Mouse (Mus musculus): Measurements from ENCODE around the gene Catsperz.
A peak's percentile ranks its signal among the peaks of the same experiment; 100 is the strongest.

Gene Catsperz

DNA sequence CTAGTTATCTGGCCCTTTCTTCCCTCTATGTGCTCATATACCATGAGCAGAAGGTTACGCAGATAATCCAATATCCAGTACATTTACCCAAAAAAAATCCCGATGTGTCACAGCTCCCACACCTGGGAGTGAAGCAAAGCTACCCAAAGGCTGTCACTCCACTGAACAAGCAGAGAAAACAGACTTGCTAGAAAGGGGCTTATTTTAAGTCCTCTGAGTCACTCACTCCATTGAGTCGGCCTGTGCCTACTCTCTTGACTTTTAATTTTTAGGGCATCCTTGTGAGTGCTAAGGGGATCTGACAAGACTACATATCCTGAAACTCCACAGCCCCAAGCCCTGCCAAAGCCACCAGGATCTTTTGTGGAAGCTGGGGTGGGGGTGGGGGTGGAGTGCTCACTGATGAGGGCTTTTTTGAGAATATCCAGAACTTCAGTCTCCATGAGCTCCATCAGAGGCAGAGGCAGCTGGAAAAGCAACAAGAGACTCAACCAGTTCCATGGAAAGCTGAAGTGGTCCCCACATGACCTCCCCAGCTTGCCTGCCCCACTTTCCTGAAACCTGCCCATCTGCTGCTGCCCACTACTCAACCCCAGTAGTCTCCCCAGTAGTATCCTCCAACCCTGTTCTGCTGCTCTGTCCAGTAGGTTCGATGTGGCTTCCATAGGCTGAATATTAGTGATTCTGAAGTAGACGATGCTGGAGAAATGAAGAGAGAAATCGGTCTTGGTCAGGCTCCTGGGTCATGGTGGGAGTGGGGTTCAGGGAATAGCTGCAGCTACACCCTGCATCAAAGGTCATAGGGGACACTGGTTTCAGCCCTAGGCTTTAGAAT is 2.1 kb downstream of the Catsperz start:
- DNase-seq, result peak; percentile 47

DNA sequence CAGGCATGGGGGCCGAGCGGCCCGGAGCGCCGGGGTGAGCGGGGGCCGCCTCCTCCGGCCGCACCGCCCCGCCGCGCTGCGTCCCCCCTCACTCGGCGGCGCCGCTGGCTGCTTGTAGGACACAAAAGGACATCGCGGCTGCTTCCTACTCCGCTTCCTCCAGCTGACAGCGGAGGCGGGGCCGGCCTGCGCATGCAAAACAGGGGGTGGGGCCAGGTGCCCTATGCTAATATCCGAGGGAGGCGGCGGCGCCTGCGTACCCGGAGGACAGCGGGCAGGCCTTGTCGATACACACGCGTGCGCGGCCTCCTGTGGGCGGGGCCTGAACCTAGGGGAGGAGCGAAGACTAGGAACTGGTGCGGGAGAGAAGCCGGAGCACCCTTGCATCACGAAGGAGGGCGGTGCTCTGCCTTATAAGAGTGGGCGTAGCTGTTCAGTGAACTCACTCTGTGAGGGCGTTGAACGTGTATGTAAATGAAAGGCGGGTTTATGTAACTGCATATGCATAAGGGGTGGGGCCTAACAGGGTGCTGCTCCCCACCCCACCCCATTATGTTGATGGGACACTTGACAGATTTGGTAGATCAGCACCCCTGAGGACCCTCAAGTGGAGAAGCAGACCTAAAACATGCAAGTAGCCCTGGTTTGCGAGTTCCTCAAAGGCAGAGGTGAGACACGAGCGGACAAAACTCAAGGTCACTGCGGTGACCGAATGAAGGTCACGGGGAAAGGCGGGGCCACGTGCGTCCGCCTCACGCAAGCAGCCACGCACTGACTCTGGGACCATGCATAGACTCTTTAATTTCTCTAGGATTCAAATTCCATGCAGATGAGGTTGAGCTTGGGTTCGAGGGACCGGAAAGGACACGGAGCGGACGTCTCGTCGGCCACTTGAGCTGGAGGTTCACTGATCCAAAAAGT is 3.3 kb downstream of the Catsperz start, which contains the start of gene Esrra:
Esrra (minus strand) TSS at position 167 of the 921 bp plus-strand sequence.
- peak; percentile 100 for DNase-seq

DNA sequence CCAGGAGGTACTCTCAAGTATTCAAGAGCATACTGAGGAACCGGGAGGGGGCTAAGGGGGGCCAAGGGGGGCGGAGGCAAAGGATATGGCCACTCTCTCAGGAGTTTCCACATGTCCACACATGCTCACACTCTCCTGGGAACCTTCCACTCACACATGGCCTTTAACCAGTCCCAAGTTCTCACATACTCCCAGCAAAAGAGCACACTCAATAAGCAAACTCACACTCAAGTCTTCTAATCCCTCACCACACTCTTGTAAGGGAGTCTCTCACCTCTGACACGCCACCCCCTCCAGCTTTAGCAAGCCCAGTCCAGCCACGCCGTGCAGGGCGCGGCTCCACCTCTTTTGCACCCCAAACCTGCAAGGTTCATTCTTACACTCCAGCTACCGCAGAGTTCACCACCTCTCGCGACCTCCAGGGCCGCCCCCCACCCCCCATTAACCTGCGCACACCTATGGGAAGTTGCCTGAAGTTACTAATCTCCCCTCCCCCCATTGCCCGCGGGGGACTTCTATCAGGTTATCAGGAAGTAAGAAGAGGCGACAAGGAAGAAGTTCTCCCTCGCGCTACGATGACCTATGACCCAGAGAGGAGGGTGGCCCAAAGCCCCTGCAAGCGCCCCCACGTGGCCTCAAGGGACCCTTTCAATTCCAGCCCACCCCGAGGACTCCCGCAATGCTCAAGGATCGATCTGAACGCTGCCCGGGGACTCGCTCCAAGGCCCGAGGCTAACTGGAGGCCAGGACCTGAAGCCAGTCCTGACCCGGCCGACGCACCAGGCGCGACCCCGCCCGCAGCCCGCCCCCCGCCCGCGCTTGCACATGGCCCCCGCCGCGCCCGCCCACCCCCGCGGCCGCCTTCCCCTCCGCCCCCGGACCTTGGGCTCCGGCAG is 4.2 kb downstream of the Catsperz start:
- peak; percentile 87 for DNase-seq

- DNase-seq, result peak; percentile 82
These were observed 5.1 kb downstream of the Catsperz start for GRCm38 (mm10) chr19:6919876-6920740.

GRCm38 (mm10) chr19:6919431-6919830 is 5.7 kb downstream of the Catsperz start:
- DNase-seq, result peak; percentile 50

- peak; percentile 28 for DNase-seq
These were observed 6.9 kb downstream of the Catsperz start for GRCm38 (mm10) chr19:6918321-6918720.

DNA sequence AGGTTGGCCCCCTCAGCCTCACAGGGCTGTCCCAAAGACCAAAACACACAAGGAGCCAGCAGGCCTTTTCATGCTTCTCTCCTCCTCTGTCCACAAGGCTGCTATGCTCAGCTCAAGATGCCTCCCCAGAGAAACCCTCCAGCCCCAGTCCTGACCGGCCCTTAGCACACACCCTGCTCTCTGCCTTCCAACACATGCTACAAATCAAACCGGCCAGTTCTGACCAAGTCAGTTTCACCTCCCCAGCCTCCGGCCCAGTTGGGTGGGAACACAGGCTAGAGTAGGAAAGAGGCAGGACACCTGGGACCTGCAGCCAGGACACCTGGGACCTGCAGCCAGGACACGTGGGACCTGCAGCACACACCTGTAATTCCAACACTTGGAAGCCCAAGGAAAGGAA is 8.7 kb downstream of the Catsperz start:
- DNase-seq, result peak; percentile 26

DNA sequence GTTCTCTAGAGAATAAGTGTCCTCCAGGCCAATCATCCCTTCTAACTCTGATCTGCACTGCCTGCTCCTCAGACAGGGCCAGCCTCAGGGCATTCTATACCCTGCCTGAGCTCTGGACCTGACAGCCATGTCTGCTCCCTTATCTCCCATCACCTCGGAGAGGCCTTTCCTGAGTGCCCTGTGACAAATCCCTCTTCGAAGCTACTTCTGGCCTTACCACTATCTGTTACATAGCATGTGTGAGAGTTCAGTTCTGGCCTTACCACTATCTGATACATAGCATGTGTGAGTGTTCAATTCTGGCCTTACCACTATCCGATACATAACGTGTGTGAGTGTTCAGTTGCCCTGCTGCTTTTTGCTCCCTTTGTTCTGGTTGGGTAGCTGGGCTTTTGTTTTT is 9.9 kb downstream of the Catsperz start:
- peak; percentile 9 for DNase-seq

- DNase-seq, result peak; percentile 27
These were observed 10.6 kb downstream of the Catsperz start for GRCm38 (mm10) chr19:6914540-6914939.

- peak; percentile 45 for DNase-seq
These were observed 11.2 kb downstream of the Catsperz start for GRCm38 (mm10) chr19:6913991-6914390.

GRCm38 (mm10) chr19:6913036-6913435 is 12.1 kb downstream of the Catsperz start:
- peak; percentile 16 for DNase-seq

DNA sequence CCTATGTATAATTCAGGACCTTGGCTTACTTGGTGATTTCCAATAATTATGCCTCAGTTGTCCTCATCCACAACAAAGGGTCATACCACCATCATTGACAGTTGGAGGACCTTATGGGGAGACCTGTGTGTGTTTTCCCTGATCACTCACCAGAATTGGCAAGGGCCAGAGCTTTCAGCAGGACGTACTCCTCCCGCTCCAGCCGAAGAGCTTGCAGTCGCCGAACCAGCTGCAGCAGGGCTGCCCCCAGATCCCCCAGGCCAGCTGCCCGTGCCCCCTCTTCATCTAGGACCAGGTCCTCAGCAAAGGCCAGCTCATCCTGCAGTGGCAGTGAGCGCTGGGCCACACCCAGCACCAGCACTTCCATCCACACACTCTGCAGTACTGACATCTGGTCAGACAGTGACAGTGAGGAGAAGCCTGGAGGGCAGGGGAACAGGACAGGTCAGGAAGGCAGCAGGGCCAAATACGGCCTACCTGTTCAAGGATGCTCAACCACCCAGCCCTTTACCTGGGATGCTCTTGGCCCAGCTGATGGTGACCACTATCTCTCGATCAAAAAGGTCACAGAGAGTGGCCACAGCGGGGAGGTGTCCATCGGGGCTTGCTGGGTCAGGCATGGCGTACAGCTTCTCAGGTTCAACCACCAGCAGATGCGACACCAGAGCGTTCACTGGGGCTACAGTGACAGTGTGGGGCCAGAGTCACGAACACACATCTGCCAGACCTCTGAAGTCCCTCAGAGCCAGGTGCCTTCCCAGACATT is 12.8 kb downstream of the Catsperz start:
- DNase-seq, result peak; percentile 45

- DNase-seq, result peak; percentile 60
These were observed 13.8 kb downstream of the Catsperz start for GRCm38 (mm10) chr19:6911101-6912074.

- peak; percentile 79 for DNase-seq
These were observed 14.9 kb downstream of the Catsperz start for GRCm38 (mm10) chr19:6910306-6910705.

GRCm38 (mm10) chr19:6909507-6910289 is 15.5 kb downstream of the Catsperz start, which contains the start of the genes Trmt112 and Prdx5:
TSS of gene Trmt112 (plus strand) at chr19:6909698.
TSS of gene Prdx5 (minus strand) at chr19:6910106.
- peak; percentile 93 for DNase-seq

DNA sequence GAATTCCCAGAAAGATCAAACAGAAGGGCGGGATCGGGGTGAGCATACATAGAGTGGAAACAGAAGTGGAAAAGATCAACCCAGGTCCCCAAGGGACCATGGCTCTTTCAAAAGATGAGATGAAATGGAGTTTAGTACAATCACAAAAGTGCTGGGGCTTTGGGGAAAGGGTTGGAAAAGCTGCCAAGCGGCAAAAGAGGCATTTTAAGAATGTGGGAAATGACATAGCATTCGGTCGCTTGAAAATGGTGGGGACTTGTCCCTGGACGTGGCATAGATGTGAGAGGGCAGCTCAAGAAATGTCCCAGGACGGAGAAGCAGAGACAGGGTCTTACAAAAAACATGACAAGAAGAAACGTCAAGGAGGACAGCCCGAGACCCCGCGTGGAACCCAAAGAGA is 16.2 kb downstream of the Catsperz start:
- no peak for DNase-seq

GRCm38 (mm10) chr19:6907811-6908540 is 17.2 kb downstream of the Catsperz start:
- peak; percentile 36 for DNase-seq

DNA sequence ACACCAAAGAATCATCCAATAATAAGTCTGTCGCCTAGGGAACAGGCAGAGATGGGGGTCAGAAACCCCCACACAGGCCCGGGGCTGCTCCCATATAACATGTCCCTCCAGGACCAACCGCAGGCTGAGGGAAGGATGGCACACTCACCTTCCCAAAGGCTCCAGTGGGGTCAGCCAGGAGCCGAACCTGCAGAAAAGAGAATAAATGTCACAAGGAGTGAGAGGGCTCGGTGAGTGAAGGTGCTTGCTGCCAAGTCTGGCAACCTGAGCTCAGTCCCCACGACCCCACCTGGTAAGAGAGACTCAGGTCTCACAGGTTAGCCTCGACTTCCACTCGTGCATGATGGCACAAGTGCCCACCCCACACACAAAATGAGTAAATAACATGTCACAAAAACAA is 18.1 kb downstream of the Catsperz start:
- peak; percentile 47 for DNase-seq

All from cerebellum, adult 11-12 months (tissue).